Mouse (Mus musculus): ENCODE data around the gene Clrn2. TPM values are rescaled to one million over a fixed set of nuclear protein-coding genes. Genes with fewer than 3 reads are reported as not detected.
A peak's percentile ranks its signal among the peaks of the same experiment; 100 is the strongest.

Gene Clrn2
- polyA plus RNA-seq, 1 experiment from 2014 or later, result 0.23 TPM

DNA sequence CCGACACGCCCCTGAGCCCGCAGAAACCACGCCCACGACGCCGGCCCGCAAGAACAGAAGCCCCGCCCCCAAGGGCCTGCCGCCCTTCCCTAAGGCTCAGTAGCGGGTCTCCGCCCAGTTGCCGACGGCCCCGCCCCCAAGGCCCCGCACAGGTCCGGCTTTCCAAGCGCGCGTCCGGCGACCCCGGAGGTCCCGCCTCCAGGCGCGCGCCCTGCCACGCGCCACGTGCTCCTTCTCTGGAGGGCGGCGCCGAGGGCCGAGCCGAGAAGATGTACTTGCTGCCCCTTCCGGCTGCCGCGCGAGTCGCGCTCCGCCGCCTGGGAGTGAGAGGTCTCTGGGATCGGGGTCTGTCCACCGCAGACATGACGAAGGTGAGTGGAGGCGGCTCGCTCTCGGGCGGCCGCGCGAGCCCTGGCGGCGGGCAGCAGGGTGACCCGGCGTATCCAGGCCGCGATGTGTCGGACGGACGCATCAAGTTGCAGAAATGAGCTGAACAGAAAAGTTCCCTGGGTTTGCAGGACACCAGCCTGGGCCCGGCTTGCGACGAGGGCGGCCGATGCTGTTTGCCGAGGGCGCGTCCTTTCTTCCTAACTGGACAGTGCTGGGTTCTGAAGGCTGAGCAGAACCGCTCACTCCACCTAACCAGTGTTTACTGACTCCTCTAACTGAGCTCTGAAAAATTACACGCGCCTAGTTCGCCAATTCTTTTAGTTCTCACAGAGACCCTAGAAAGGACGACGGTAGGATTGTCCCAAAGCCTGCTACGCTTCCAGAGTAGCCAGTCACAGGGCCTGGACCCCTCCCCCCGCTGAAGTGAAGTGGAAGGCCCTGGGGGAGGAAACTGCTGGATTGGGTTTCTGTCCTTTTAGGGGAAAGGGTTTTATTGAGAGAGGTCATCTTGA lies 39.9 kb downstream of the Clrn2 start, which contains the start of gene Lap3:
Gene Lap3 (plus strand): TSS at position 184 of the 902 bp plus-strand sequence.
- WGBS, result under 1% methylated on average over 78 of the region's 78 CpGs
- Histone ChIP-seq H3K4me1 (replicated peaks) (peaks cover 11% of the 10 kb centered on the region), H3K4me2 (peak within 1 kb of the TSS; percentile 78), H3K9ac (replicated peaks) (peak within 1 kb of the TSS; percentile 77), H3K27me3 (no peaks in the 10 kb centered on the region), H3K36me3 (peaks cover 27% of the 10 kb centered on the region), H3K27ac (peak within 1 kb of the TSS; percentile 74), H3K4me3 (replicated peaks) (peak within 1 kb of the TSS; percentile 72), H3K9me3 (no peaks in the 10 kb centered on the region)
- peak; percentile 94 for ATAC-seq (ENCODE audit: insufficient number of reproducible peaks, insufficient read depth, low FRiP score, low TSS enrichment, low read depth)

DNA sequence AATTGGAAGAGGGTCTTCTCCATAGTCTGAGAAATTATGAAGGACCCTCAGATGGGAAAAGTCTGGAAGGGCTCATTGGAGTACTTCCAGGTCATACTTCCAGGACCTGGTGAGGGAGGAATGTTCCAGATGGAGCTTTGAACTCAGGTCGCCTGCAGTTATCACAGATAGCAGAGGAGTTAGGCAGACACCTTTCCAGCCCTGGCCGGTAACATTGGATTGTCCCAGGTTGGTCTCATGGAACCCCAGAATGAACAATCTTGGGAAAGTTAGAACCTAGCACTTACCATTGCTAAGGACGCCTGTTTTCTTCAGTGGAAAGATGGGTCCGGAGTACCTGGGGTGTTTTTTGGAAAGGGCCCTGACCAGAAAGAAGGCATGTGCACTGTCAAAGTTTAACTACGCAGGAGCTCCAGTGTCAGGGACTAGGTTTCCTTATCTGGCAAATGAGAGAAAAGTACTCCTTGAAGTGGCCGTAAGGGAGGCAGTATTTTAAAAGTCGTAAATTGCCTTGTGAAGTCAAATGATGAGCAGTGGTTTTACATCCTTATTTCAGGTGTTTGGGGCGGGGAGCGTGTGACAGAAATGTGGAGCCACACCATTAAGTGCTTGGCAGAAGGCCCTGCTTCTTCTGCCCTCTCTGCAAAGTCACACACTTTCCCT lies 40.7 kb downstream of the Clrn2 start:
- Histone ChIP-seq H3K27ac (no peak overlapping the region), H3K36me3 (peaks cover 35% of the 10 kb centered on the region), H3K4me1 (replicated peaks) (peaks cover 11% of the 10 kb centered on the region), H3K9me3 (no peaks in the 10 kb centered on the region), H3K27me3 (no peaks in the 10 kb centered on the region), H3K4me3 (replicated peaks) (peak overlapping the region; percentile 72), H3K4me2 (peak overlapping the region; percentile 78), H3K9ac (replicated peaks) (peak overlapping the region; percentile 77)
- ATAC-seq (ENCODE audit: insufficient number of reproducible peaks, insufficient read depth, low FRiP score, low TSS enrichment, low read depth), result peak; percentile 7; the same call in 1 of the 2 replicates
- WGBS, result 52% methylated on average over 9 of the region's 9 CpGs

DNA sequence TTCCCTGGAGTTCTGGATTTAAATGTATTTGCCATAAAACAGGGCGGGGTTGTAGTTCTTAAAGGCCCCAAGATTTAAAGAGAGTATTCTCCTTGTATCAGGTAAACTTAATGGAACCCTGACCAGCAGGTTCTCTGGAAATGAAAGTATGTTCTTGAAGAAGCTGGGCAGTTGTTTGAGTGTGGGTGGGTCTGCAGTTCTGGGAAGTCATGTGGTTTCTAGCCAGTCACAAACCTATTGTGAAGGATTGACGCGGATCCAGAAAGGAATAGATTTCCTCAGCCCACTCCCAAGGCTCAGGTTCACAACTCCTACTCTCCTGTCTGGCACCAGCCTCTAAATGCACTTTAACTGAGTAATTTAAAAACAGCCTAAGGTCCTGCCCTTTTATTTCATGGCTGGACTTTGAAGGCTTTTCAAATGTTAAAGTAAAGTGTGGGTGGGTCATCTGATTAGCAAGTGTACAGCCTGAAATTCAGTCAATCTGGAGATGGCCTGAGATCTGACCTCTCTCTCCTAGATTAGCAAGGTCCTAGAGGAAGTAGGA lies 42.0 kb downstream of the Clrn2 start:
- 88% methylated on average over 3 of the region's 3 CpGs for WGBS
- H3K4me1 ChIP-seq (replicated peaks), result peaks cover 11% of the 10 kb centered on the region
- H3K27ac ChIP-seq, result no peak overlapping the region
- no peaks in the 10 kb centered on the region for H3K9me3 ChIP-seq
- H3K36me3 ChIP-seq, result peaks cover 47% of the 10 kb centered on the region
- no peaks in the 10 kb centered on the region for H3K27me3 ChIP-seq
- H3K9ac ChIP-seq (replicated peaks), result no peak overlapping the region
- no peak for ATAC-seq (ENCODE audit: insufficient number of reproducible peaks, insufficient read depth, low FRiP score, low TSS enrichment, low read depth)
- no peak overlapping the region for H3K4me3 ChIP-seq (replicated peaks)
- H3K4me2 ChIP-seq, result no peak overlapping the region

DNA sequence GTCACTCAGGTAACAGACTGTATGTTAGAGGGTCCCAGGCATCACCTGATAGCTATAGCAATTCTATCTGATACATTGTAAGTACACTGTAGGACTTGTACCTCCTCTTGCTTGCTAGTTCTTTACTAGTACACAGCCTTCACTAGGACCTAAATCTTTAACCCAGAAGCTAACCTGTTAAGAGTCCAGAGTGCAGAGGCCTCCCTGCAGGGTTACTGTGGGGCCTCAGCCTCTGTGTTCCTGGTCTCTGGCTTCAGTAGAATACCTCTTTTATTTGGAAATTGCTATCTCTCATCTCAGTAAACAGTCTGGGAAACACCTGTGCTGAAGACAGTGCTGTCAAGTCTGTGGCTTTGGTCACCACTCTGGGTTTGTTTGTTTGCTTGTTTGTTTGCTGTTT lies 42.5 kb downstream of the Clrn2 start:
- H3K4me3 ChIP-seq (replicated peaks), result no peak overlapping the region
- H3K4me2 ChIP-seq, result no peak overlapping the region
- peaks cover 11% of the 10 kb centered on the region for H3K4me1 ChIP-seq (replicated peaks)
- H3K9ac ChIP-seq (replicated peaks), result no peak overlapping the region
- no peak for ATAC-seq (ENCODE audit: insufficient number of reproducible peaks, insufficient read depth, low FRiP score, low TSS enrichment, low read depth)
- H3K36me3 ChIP-seq, result peaks cover 52% of the 10 kb centered on the region
- H3K9me3 ChIP-seq, result no peaks in the 10 kb centered on the region
- no peak overlapping the region for H3K27ac ChIP-seq
- H3K27me3 ChIP-seq, result no peaks in the 10 kb centered on the region

DNA sequence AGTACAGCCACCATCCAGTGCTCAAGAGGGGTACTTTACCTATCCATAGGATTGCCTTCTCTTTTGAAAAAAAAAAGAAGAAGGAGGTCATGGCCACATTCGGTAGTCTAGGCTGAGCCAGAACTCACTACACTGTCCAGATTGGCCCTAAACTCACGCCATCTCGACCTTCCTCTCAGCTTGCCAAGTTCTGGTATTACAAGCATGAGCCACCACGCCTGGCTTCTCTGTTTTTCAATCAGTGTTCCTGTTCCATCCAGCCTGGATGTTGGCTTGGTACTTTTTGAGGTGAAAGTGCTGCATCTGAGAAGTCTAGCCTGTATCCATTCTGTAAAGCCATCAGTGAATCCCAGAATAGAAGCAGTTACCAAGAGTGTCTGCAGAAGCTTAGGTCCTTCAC lies 42.9 kb downstream of the Clrn2 start:
- peaks cover 55% of the 10 kb centered on the region for H3K36me3 ChIP-seq
- peaks cover 11% of the 10 kb centered on the region for H3K4me1 ChIP-seq (replicated peaks)
- H3K9ac ChIP-seq (replicated peaks), result no peak overlapping the region
- no peak overlapping the region for H3K27ac ChIP-seq
- no peaks in the 10 kb centered on the region for H3K9me3 ChIP-seq
- no peak overlapping the region for H3K4me3 ChIP-seq (replicated peaks)
- 86% methylated on average over 4 of the region's 4 CpGs for WGBS
- no peaks in the 10 kb centered on the region for H3K27me3 ChIP-seq
- no peak for ATAC-seq (ENCODE audit: insufficient number of reproducible peaks, insufficient read depth, low FRiP score, low TSS enrichment, low read depth)
- H3K4me2 ChIP-seq, result no peak overlapping the region

DNA sequence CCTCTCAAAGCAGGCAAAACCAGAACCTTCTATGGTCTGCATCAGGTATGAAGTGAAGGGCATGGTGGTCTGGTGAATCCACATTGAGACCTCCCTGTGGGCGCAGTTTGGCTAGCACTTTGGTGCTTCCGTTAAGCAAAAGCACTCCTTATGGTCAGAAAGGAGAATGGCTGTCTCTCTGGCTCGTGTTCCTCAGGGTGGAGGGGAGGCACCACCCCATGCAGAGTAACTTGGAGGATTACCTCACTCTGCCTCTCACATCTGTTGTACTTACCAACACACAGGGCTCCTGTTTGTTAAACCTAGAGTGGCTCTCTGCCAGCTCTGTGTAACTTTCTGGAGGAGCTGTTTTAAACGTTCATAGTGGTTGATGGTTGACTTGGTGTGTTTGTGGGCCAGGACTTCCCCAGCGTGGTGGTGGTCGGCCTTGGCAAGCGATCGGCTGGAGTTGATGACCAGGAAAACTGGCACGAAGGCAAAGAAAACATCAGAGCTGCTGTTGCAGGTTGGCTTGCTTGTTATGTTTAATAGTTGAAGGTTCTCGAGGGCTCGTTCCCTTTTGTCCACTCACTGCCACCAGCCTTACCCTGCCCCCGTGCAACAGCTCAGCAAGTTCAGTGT lies 43.5 kb downstream of the Clrn2 start:
- Histone ChIP-seq H3K4me1 (replicated peaks) (peaks cover 11% of the 10 kb centered on the region), H3K27me3 (no peaks in the 10 kb centered on the region), H3K9ac (replicated peaks) (no peak overlapping the region), H3K4me2 (no peak overlapping the region), H3K27ac (no peak overlapping the region), H3K4me3 (replicated peaks) (no peak overlapping the region), H3K9me3 (no peaks in the 10 kb centered on the region), H3K36me3 (peaks cover 61% of the 10 kb centered on the region)
- 86% methylated on average over 12 of the region's 12 CpGs for WGBS
- ATAC-seq (ENCODE audit: insufficient number of reproducible peaks, insufficient read depth, low FRiP score, low TSS enrichment, low read depth), result no peak

DNA sequence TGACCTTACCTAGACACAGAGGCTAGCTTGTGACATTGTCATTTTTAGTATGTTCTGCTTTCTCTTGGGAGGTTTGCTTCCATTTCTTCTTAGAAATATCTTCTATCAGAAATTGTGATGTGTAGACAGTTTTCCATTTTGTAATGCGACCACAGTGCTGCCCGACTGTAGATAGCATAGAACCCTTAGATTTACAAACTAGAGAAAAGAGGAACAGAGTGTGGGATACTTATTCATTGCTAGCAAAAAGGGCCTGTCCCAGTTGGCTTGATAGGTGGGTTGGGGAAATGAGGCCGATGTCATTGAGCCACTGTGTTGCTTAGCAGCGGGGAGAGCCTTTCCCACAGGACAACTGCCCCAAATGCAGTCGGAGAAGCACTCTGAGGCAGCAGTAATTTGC lies 44.0 kb downstream of the Clrn2 start:
- Histone ChIP-seq H3K9me3 (no peaks in the 10 kb centered on the region), H3K9ac (replicated peaks) (no peak overlapping the region), H3K27me3 (no peaks in the 10 kb centered on the region), H3K4me3 (replicated peaks) (no peak overlapping the region), H3K4me2 (no peak overlapping the region), H3K36me3 (peaks cover 66% of the 10 kb centered on the region), H3K4me1 (replicated peaks) (peaks cover 11% of the 10 kb centered on the region), H3K27ac (no peak overlapping the region)
- no peak for ATAC-seq (ENCODE audit: insufficient number of reproducible peaks, insufficient read depth, low FRiP score, low TSS enrichment, low read depth)
- 93% methylated on average over 5 of the region's 5 CpGs for WGBS

DNA sequence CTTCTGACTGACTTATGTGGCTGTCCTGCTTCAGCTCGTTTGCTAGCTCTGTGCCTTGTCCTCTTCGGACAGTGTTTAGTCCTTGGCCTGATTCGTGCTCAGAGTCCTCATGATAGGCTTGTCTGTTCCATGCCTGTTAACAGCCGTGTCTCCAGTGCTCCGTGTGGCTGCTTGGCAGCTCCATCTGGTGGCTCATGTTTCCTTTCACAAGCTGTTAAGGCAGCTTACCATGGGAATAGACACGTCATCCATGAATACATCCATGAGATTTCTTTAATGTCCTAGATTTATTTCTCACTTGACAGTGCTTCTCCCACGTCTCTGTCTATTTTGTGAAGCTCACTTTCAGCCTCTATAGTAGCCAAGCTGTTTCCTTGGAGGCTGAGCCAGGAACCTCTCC lies 56.5 kb downstream of the Clrn2 start:
- Histone ChIP-seq H3K27me3 (no peaks in the 10 kb centered on the region), H3K9ac (replicated peaks) (no peak overlapping the region), H3K36me3 (peaks cover 79% of the 10 kb centered on the region), H3K4me1 (replicated peaks) (no peaks in the 10 kb centered on the region), H3K27ac (no peak overlapping the region), H3K9me3 (no peaks in the 10 kb centered on the region), H3K4me3 (replicated peaks) (no peak overlapping the region), H3K4me2 (no peak overlapping the region)
- no peak for ATAC-seq (ENCODE audit: insufficient number of reproducible peaks, insufficient read depth, low FRiP score, low TSS enrichment, low read depth)
- WGBS, result 81% methylated on average over 7 of the region's 7 CpGs

DNA sequence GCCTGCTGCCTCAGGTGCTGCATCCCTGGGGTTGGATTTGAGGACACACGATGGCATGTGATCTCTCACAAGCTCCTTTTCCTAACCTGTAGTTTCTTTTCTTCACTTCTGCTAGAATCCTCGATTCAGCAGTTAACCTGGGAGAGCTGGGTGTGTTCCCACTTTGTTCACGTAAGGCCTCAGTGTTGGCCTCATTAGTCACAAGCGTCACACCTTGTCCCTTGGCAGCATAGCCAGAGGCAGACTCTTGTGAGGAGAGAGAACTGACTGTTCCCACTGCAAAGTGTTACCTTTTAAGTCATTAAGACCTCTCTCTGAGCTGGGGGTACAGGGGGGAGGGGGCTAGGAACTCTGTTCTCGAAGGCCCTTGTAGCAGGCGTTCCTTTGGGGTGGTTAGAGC lies 59.4 kb downstream of the Clrn2 start:
- Histone ChIP-seq H3K27ac (no peak overlapping the region), H3K4me2 (no peak overlapping the region), H3K4me1 (replicated peaks) (no peaks in the 10 kb centered on the region), H3K27me3 (no peaks in the 10 kb centered on the region), H3K36me3 (peaks cover 54% of the 10 kb centered on the region), H3K9ac (replicated peaks) (no peak overlapping the region), H3K4me3 (replicated peaks) (no peak overlapping the region), H3K9me3 (no peaks in the 10 kb centered on the region)
- WGBS, result 90% methylated on average over 6 of the region's 6 CpGs
- ATAC-seq (ENCODE audit: insufficient number of reproducible peaks, insufficient read depth, low FRiP score, low TSS enrichment, low read depth), result no peak

DNA sequence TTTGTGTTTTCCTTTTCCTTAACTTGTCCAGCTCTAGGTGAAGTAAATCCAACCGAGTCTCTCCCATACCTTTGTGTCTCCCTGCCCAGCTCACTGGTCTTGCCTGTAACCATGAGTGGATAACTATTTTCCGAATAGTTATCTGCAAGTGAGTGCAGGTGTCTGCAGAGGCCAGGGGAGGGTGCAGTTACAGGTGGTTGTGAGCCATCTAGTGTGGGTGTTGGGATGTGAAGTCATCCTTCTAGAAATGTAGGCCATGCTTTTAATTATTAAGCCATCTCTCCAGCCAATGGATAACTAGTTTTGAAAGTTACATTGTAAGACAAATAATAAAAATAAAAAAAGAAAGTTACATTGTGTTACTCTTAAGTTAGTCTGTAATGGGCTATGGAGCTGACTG lies 60.0 kb downstream of the Clrn2 start:
- no peak overlapping the region for H3K9ac ChIP-seq (replicated peaks)
- no peak overlapping the region for H3K27ac ChIP-seq
- no peaks in the 10 kb centered on the region for H3K27me3 ChIP-seq
- H3K4me2 ChIP-seq, result no peak overlapping the region
- 92% methylated on average over 2 of the region's 2 CpGs for WGBS
- H3K4me1 ChIP-seq (replicated peaks), result no peaks in the 10 kb centered on the region
- H3K9me3 ChIP-seq, result no peaks in the 10 kb centered on the region
- no peak overlapping the region for H3K4me3 ChIP-seq (replicated peaks)
- no peak for ATAC-seq (ENCODE audit: insufficient number of reproducible peaks, insufficient read depth, low FRiP score, low TSS enrichment, low read depth)
- peaks cover 49% of the 10 kb centered on the region for H3K36me3 ChIP-seq
